Mouse (Mus musculus): ENCODE data around the gene Tnk1.

GRCm38 (mm10) chr11:69880506-69880852, 21.9 kb upstream of the Tnk1 start:
- no peak for TF ChIP-seq GATA1 (IDR thresholded peaks at IDR 0.05; ENCODE audit: low read length)
- no peak for TF ChIP-seq TAL1 (IDR thresholded peaks at IDR 0.05; ENCODE audit: low read length)

Measured in erythroblast, embryonic 14.5 days (primary cell).